Mouse (Mus musculus): ENCODE measurements around the gene Lbh.

Gene Lbh

DNA sequence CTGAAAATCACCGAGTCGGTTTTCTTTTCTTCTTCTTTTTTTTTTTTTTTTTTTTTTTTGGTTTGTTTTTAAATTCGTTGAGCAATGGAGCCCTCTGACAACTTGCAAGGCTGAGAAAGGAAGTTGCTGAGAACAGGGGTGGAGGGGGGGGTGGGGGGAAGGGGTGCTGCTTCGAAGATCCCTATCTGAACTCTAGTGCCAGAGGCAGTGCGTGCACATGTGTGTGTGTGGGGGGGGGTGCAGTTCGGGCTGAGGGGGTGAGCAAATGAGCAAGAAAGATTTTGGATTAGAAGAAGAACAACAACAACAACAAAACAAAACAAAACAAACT, 21.4 kb downstream of the Lbh start:
- no peak for DNase-seq (ENCODE audit: low spot score)

DNA sequence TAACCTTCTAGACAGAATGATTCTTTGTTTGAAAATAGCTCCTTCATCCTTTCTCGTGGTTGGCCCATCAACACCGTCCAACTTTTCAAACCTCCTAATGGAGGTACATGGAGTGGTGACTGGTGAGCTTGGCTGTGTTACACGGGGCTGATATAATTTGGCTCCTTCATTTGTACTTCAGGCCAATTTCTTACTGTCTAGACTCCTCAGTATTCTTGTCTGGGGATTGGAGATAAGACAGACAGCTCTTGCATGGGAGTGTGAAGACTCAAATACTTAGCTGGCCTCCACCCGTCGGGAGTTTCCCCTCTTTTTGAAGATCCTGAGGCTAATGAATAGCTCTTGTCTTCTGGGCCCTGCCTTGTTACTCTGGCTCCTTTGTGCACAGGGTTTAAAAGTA, 26.3 kb downstream of the Lbh start:
- DNase-seq (ENCODE audit: low spot score) = no peak

DNA sequence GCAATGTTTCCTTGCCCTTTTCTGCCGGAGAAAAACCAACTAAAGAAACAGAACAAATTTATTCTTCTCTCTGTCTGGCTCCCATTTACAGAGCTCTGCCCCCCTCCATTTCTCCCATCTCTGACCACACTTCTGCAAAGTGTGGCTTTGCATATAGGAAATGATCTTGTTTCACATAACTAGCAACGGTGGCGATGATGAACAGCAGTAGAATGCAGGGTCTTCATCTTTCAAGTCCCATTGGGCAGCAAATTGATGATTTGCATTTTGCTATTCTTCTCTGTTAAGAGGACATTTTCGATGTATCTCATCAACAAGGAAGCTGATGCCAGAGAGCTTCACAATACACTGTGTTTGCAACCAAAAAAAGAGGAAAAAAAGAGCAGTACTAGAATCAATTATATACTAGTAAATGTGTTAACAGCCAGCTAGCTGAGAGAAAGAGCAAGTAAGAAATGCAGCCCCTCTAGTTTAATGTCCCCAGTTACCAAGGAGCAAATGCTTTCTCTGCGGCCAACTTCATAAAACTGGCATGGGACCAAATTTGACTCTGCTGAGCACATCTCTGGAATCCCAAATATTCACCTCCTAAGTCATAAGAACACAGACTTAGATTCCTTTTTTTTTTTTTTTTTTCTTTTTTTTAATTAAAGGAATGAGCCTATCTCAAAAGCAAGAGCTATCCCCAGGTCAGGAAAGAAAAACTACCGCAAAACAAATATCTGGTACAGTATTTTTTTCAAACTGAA, 29.2 kb downstream of the Lbh start:
- no peak for DNase-seq (ENCODE audit: low spot score)

DNA sequence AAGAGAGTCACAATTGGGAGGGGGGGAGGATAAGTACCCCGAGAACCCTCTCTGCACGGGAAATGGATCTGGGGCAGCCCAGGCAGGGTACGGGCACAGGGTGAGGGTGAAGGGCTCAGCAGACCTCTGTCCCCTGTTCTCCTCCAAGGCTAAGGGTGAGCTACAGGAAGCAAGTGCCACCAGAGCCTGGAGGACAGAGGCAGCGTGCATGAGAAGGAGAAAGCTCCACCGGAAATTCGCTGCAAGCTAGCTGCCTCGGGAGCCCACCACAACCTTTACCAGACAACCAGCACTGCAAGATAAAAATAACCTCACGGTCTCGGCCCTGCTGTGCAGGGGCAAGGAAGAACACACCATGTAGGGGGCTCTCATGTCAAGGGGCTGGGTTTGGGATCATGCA, 30.0 kb downstream of the Lbh start:
- DNase-seq (ENCODE audit: low spot score) = no peak

DNA sequence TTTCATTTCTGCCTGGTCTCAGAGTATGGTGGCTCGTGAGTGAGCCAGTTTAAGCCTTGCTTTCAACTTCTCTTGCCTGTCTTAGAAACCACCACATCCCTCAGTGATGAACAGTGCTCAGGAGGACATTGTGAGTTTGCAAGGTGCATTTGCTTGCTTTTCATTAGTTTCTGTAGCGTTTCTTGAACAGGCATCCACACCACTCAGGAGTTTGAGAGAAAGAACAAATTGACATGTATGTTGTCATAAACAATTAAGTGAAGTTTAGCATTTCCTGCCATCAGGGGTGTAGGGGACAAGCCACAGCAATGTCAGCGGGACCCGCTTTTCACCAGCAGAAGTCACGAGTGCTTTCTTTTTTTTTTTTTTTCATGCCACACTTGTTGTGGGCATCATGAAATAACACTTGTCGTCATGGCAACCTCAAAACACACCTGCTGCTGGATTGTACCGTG, 31.2 kb downstream of the Lbh start:
- no peak for DNase-seq (ENCODE audit: low spot score)

DNA sequence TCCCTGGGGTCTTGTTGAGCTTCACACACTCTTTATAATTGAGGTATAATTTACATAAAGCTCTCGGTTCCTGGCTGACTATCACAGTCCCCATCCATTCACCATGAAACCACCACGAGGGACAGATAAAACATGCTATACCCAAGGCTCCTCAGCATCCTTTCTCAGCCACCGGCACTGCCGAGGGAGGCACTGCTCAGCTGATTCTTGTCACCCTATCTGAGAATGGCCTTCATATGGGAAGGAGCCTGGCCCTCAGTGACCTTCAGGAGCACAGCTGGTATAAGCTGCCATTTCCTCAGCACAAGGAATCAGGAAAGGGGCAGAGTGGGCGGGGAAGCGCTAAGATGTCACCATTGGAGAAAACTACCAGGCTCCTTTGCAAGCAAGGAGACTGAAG, 33.2 kb downstream of the Lbh start:
- DNase-seq (ENCODE audit: low spot score) = no peak

DNA sequence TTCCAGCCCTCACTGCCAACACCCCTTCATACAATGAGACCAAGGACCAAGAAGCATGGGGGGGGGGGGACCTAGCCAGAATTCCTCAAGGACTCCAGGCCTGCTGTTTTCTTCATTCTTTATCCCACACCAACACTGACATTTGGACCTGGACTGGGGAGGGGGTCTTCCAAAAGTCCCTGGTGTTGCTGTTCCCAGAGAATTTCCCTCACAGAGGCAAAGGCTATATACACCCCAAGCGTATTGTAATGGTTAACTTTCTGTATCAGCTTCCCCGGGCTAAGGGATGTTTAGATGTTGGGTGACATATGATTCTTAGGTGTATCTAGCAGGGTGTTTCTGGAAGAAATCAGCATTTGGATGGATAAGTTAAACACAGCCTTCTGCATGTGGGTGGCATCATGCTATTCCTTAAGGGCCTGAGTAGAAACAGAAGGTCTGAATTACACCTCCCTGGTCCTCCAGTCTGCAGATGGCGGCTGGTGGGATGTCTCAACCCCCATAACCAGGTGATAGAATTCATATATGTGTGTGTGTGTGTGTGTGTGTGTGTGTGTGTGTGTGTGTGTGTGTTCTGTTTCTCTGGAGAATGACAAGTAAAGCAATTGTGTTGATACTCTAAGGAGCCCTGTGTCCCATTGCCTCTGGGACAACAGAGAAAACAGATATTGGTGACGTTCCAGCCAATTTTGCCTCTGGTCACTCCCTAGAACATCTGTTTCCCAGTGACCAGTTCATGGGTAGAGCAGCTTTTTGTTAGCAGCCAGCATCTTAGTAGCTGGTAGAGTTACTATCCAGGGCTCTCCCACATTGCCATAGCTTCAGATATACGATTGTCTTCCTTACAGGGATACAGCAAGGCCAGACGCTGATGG, 35.9 kb downstream of the Lbh start:
- no peak for DNase-seq (ENCODE audit: low spot score)

DNA sequence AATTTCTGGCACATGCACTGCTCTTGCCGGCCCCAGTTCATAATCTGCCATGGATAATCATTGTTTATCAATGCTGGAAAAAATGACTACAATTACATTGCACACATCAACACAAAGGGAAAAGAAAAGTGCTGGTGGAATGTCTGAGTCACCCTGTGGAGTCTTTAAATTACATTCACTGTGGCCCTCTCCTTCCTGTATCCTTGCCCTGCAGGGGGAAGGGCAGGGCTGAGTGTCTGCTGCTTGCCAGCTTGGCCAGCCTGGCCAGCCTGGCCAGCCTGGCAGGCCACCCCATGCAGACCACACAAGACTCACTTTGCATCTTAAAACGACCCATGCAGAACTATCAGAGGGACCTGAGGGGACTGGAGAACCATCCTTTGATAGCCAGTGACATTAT, 37.4 kb downstream of the Lbh start:
- no peak for DNase-seq (ENCODE audit: low spot score)

DNA sequence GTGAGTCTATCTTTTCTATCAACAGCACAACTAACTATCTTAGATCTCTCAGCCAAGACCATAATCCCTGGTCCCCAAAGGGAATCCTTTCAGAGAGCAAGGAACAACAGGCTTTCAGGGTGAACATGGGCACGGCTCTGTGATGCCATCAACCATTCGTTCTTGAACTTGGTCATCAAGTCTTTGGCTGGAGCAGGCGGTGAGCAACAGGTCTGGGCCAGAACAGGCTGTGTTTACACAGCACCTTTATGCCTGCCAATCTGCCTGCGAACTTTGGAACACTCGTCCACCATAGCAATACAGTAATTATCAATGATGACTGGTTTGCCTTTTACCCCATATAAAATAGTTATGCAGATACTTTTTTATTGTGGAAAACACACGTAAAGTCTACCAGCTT, 38.9 kb downstream of the Lbh start:
- no peak for DNase-seq (ENCODE audit: low spot score)

DNA sequence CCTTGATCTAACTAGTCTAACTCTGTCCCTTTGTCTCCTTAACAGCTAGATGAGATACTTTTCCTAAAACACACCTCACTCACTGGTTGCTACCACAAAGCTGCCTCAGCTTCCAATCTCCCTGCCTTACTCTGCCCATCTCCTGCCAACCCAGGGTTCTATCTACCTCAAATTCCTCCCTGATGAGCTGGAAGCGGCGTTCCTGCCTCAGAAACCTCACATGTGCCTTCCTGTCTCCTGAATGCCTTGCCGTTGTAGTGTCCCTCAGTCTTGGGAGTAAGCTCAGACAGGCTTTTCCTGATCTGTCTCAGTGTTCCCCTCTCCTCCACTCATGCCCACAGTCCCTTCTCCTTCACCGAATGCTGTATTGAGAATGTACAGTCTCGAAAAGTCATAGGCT, 40.8 kb downstream of the Lbh start:
- DNase-seq (ENCODE audit: low spot score) = no peak

DNA sequence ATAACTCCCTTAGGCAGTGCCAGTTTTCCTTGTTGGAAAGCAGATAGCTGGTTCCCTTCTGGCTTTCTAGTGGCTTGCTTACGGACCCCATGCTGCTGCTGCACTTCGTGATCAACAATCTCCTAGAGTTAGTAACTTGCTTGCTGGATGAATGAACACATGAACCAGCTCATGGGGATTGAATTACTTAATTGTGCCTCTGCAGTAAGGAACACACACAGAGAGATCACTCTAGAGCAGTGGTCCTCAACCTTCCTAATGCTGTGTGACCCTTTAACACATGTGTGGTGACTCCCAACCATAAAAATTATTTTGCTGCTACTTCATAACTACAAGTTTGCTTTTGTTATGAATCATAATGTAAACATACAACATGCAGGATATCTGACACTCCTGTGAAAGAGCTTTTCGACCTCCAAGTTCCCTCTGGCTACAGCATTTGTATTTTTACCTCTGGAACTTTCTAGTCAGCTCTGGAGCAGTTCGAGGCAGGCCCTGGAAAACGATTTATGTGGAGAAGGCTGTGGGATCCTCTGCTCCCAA, 41.5 kb downstream of the Lbh start:
- no peak for DNase-seq (ENCODE audit: low spot score)

DNA sequence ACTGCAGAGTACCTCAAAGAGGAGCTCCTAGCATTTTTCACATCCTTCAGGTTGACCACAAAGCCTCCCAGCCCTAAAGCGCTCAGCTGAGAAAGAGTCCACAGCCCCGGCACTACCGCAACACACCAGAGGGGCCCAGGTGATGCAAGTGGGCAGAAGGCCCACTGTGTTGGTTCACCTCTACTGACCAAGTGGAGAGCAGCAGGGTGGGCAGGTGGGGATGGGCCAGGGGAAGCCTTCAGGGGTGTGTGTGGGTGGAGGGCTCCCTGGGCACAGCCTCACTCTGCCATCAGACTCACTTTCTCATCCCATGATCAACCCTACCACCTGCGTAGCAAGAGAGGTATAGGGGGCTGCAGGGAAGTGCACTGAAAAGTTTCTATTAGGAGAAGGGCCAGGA, 42.1 kb downstream of the Lbh start:
- DNase-seq (ENCODE audit: low spot score) = no peak

DNA sequence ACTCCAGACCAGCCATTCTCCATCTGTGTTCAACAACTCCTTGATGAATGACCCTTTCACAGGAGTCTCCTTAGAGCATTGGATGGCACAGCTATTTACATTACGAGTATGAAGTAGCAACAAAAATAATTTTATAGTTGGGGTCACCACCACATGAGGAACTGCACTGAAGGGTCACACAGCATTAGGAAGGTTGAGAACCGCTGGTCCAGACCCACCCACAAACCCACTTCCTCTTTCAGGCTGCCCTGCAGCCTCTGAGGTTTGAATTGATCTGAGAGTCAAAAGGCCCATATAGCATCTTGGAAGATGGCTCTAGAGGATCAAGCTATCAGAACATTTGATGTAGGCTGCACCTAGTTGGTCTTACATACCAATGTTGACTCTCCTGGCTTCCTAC, 42.8 kb downstream of the Lbh start:
- no peak for DNase-seq (ENCODE audit: low spot score)

DNA sequence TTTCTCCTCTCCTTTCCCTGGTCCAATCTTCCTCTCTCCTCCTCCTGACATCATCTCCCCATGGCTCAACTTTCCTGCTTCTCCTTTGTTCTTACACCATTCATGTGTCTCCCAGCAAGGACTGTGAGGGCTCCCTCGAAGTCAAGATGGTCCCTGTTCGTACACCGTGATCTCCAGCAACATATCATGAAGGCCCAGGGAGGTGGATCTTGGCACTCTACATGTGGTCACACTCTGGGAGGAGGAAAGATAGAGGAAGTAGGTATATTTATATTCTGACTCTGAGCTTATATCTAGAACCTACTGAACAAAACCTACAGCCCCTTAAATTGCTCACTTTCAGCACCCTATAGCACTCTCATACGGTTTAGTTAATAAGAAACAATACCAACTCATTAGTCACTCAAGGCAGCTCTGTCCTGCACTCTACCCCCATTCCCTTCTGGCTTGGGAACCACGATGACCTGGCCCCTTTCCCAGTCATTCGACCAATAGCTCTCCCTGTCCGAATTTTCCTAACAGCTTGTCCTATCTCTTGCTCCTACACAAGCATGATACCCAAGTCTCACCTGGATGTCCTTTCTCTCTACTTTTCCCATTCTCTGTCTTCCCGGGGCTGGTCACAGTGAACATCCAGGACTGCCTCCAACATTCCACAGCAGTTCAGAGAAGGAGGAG, 44.0 kb downstream of the Lbh start:
- no peak for DNase-seq (ENCODE audit: low spot score)

DNA sequence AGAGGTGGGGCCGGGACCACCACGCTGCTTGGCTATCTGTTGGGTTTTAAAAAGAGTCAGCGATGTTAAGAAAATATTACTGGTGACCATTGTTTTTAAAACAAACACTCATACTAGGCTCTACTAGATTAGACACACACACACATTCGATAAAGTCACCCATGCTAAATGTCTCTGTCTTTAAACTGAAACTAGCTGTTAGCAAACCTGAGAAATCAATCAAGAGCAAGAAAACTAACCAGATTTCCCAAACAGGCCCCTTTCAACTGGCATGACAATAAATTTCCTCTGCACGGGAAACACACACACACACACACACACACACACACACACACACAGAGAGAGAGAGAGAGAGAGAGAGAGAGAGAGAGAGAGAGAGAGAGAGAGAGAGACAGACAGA, 47.6 kb downstream of the Lbh start:
- DNase-seq (ENCODE audit: low spot score) = no peak

DNA sequence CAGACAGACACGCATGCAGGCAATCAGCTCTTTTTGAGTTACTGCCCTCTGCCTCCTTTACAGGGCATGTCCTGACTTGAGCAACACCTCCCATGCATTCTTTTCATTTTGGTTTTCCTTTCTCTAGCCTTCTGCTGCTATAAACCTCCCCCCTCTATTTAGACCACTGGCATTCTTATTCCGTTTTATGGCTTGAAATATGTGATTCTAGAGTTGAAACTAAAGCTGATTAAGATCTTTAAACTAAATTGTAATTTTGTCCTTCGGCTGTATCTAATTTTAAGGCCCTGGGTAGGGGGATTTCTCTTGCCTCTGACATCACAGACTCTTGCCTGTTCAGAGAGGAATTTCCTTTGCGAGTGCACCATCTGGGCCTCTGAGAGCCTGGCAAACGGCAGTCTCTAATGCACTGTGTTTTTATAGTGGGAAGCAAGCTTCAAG, 48.0 kb downstream of the Lbh start:
- DNase-seq (ENCODE audit: low spot score) = no peak

DNA sequence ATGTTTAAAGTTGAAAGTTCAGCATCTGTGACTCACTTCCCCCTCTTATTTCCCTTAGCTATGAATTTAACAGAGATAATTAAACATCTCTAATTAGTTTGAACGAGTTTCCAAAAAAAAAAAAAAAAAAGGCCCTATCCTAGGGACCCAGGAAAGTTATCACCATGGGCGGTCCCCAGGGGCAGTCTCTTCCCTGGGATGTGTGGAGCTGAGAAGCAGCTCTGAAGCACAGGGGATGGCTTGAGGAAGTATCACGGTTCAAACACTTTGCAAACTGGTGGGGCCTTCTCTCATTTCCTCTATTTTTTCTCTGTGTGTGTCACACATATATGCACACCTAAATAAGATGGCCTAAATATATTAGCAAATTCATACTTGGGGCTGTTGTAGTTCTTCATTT, 48.8 kb downstream of the Lbh start:
- DNase-seq (ENCODE audit: low spot score) = no peak

DNA sequence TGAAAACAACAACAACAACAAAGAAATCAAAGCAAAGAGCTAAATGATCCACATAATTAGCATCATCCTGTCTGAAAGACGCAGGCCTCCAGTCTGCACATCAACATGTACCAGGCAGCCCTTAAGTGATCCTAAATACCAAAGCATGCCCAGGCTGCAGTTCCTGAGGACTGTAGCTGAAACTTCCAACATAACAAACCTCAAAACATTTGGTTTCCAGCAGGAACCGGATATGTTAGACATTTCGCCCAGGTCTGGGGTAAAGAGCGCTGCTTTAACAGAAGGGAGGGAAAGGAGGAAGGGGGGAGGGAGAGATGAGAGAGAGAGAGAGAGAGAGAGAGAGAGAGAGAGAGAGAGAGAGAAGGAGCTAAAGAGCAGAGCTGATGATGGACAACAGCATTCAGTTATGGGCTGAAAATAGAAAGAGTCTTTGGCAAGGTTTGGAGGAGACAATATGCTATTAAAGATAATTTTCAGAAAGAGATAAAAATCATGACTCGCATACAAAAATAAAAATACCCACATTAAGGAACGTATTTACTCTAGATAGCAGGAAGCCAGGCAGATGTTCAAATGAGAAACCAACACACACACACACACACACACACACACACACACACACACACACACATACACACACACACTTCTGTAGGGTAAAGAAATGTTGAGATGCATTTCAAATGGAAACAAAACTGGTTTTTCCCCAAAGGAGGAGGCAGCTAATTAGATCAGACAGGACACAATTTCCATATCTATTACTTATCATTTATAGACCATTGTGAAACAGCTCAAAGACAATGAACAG, 49.5 kb downstream of the Lbh start:
- no peak for DNase-seq (ENCODE audit: low spot score)

DNA sequence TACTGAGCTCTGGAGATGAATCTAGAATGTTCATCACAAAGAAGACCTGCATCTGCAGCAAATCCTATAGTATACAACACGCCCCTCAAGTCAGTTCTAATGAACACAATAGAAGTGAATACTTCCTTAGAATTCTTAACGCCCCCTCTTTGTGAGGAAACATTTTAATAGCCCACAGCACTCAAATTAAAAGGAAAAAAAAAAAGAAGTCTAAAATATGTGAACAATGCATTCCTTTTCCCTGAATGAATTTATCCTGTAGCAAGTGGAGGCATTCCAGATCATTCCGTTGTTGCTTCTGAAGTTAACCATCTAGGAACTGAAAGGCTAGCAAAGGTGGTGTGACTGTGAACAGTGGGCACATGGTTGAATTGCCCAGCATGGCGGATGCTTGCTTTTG, 50.6 kb downstream of the Lbh start:
- no peak for DNase-seq (ENCODE audit: low spot score)

DNA sequence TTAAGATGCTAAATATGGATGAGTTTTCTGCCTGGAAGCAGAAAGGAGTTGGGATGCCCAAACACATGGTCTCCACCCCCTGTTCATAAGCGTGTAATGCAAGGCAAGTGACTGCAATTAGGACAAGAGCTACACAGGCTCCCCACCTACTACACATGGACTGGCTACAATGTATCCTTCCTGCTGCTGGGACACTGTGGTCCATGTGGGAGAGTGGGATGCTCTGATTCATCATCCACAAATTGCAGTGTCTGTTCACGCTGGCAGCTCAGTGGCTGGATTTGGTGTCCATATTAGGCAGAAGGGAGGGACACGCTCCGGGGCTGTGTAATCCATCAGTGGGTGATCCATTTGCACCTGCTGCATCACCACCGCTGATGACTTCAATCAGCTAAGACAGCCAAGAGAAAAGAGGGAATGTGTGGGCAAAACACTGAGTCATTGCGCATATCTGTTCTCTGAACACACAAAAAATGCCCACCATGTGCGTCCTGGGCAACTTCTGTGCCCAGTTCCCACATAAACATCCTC, 52.6 kb downstream of the Lbh start:
- DNase-seq (ENCODE audit: low spot score) = no peak

DNA sequence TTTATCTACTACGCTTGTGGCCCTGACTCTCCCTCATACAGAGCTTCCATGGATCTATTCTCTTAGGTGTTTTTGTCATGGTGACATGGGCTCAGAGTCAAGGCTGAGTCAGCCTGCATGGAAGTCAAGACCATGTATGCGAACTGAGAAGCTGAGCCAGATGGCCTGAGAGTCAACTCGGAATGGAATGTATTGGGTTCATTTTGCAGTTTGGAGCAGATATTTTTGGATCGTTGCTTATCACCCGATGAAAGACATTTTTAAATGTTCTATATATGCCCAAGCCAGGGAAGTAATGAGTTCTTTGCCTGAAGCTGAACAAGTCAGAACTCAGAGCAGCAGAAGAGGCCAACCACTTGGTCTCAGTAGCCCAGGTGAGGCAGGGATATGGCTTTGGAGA, 54.9 kb downstream of the Lbh start:
- DNase-seq (ENCODE audit: low spot score) = no peak

All from MN1 (cell line).